ENCODE assay signal across 9 mouse cellular contexts in the genomic region with DNA sequence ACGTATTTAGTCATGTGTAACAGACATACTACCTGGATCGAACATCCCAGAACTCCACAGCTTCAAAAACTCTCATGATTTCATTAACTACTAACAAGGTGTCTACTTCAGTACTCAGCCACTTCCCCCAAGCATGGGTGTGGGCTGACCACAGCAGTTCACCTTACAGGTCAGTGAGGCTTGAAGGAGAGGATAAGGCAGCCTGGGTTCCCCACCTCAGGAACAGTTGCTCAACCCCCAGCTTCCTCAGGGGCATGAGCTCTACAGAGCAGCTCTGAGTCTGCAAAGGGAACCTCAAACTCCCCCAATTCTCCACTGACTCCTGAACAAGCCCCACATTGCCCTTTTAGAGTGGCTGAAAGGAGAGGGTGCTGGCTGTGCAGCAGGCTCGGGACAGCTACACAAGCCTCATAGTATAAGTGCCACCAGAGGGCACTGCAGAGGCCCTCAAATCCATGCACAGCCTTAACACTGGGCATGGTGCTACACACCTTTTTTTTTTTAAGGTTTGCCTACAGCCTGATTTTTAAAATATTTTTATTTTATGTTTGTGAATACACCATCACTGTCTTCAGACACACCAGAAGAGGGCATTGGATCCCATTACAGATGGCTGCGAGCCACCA. TPM values are rescaled to one million over a fixed set of nuclear protein-coding genes. Genes with fewer than 3 reads are reported as not detected.
DNase-seq lines count a peak whose midpoint lies in the region; ATAC-seq and TF ChIP-seq lines count a peak whose summit lies in the region.
"Had no signal": no experiment of that assay in that cellular context is flagged by ENCODE, and none has a peak within 500 bp of the region (broad histone marks: within the 10 kb centered on the region; RNA-seq: fewer than 3 reads in every experiment).

No protein-coding gene starts in this region.

- H3K4me3 ChIP-seq in hindbrain, postnatal 0 days (ENCODE audit: low read length), result no peak overlapping the region
- no peak overlapping the region for H3K4me3 ChIP-seq in liver, embryonic 16.5 days (ENCODE audit: low read depth, low read length)
- H3K4me3 ChIP-seq in stomach, embryonic 15.5 days (replicated peaks), result no peak overlapping the region
- H3K4me3 ChIP-seq: hindbrain, embryonic 15.5 days had no signal

- WGBS in hindbrain, postnatal 0 days, result 66% methylated on average over 4 of the region's 4 CpGs
- WGBS in liver, embryonic 16.5 days (ENCODE audit: insufficient replicate concordance), result 51% methylated on average over 4 of the region's 4 CpGs
- 72% methylated on average over 4 of the region's 4 CpGs for WGBS in stomach, embryonic 15.5 days

- peak; percentile 33 to 51 for DNase-seq in cerebellum, adult 18-20 months
- DNase-seq in cerebellum, adult 11-12 months, result no peak
- peak; percentile 27 to 51 for DNase-seq in spleen, postnatal 10 days (ENCODE audit: low spot score in 2 of 2)
- no peak for DNase-seq in spleen, postnatal 4 days (ENCODE audit: low spot score in 2 of 2)
- DNase-seq in hindbrain, postnatal 0 days (ENCODE audit: low spot score), result peak; percentile 39
- DNase-seq in layer of hippocampus, postnatal 25 days (ENCODE audit: extremely low spot score in 1 of 2, low spot score in 1 of 2), result no peak

- no peak overlapping the region for H3K4me2 ChIP-seq in hindbrain, postnatal 0 days (ENCODE audit: low read depth, low read length)
- H3K4me2 ChIP-seq in liver, embryonic 16.5 days (ENCODE audit: low read depth, low read length), result no peak overlapping the region
- H3K4me2 ChIP-seq in stomach, embryonic 15.5 days, result no peak overlapping the region
- H3K4me2 ChIP-seq: hindbrain, embryonic 15.5 days had no signal

- no peaks in the 10 kb centered on the region for H3K27me3 ChIP-seq in hindbrain, postnatal 0 days (ENCODE audit: insufficient read depth, low read length)
- H3K27me3 ChIP-seq in liver, embryonic 16.5 days (ENCODE audit: control insufficient read depth, insufficient read depth, low read depth, low read length), result no peaks in the 10 kb centered on the region
- no peaks in the 10 kb centered on the region for H3K27me3 ChIP-seq in stomach, embryonic 15.5 days (replicated peaks)
- H3K27me3 ChIP-seq: hindbrain, embryonic 15.5 days had no signal

- no peak overlapping the region for H3K9ac ChIP-seq in hindbrain, postnatal 0 days (replicated peaks; ENCODE audit: low read length)
- no peak overlapping the region for H3K9ac ChIP-seq in liver, embryonic 16.5 days (ENCODE audit: low read depth, low read length)
- no peak overlapping the region for H3K9ac ChIP-seq in stomach, embryonic 15.5 days
- H3K9ac ChIP-seq: hindbrain, embryonic 15.5 days had no signal

- H3K36me3 ChIP-seq in hindbrain, postnatal 0 days (ENCODE audit: insufficient read depth, low read length), result no peaks in the 10 kb centered on the region
- H3K36me3 ChIP-seq in liver, embryonic 16.5 days (ENCODE audit: control insufficient read depth, insufficient read depth), result no peaks in the 10 kb centered on the region
- no peaks in the 10 kb centered on the region for H3K36me3 ChIP-seq in stomach, embryonic 15.5 days
- H3K36me3 ChIP-seq: hindbrain, embryonic 15.5 days had no signal

- no peak overlapping the region for H3K27ac ChIP-seq in hindbrain, postnatal 0 days
- no peak overlapping the region for H3K27ac ChIP-seq in liver, embryonic 16.5 days (ENCODE audit: low read length)
- H3K27ac ChIP-seq in stomach, embryonic 15.5 days, result no peak overlapping the region
- H3K27ac ChIP-seq: hindbrain, embryonic 15.5 days had no signal

- H3K4me1 ChIP-seq in hindbrain, postnatal 0 days (ENCODE audit: insufficient read depth, low read length), result no peaks in the 10 kb centered on the region
- no peaks in the 10 kb centered on the region; the same call in 1 of the 2 replicates for H3K4me1 ChIP-seq in liver, embryonic 16.5 days (ENCODE audit: control insufficient read depth, low read depth, low read length)
- H3K4me1 ChIP-seq in stomach, embryonic 15.5 days, result no peaks in the 10 kb centered on the region
- H3K4me1 ChIP-seq: hindbrain, embryonic 15.5 days had no signal

- peak; percentile 67 for TF ChIP-seq CTCF in hindbrain, postnatal 0 days (IDR thresholded peaks at IDR 0.05; ENCODE audit: low read depth)

- peak; percentile 59; the same call in 1 of the 2 replicates for ATAC-seq in hindbrain, postnatal 0 days
- ATAC-seq in liver, embryonic 16.5 days (ENCODE audit: low read depth), result peak; percentile 63
- ATAC-seq in stomach, embryonic 15.5 days (ENCODE audit: insufficient read depth, low FRiP score, low read depth), result 0 out of 2 replicates have a peak, but pooled peaks have one; percentile 47

- no peaks in the 10 kb centered on the region for H3K9me3 ChIP-seq in hindbrain, postnatal 0 days (ENCODE audit: low read length)
- H3K9me3 ChIP-seq in liver, embryonic 16.5 days (replicated peaks; ENCODE audit: control insufficient read depth, low read length), result no peaks in the 10 kb centered on the region
- no peaks in the 10 kb centered on the region for H3K9me3 ChIP-seq in stomach, embryonic 15.5 days
- H3K9me3 ChIP-seq: hindbrain, embryonic 15.5 days had no signal

RNA-seq across cellular contexts. Expression of a gene that starts 15.9 kb away (rescaled TPM):
- 35.0 and 47.7 TPM in 2 replicates for total RNA-seq in hindbrain, postnatal 0 days (2014; rRNA removed)
- polyA plus RNA-seq in hindbrain, postnatal 0 days (2015; fragmentation: Nextera tagmentation; extraction: Ambion mirVana), result 38.0 and 44.1 TPM in 2 replicates
- 16.5 and 16.7 TPM in 2 replicates for polyA plus RNA-seq in liver, embryonic 16.5 days (2015; fragmentation: Nextera tagmentation; extraction: Ambion mirVana)
- 48.7 and 53.0 TPM in 2 replicates for polyA plus RNA-seq in stomach, embryonic 15.5 days (2015; fragmentation: Nextera tagmentation; extraction: Ambion mirVana)
- total RNA-seq in layer of hippocampus, postnatal 25 days (2021), result 10 to 100 TPM; 59.7 to 74.3 TPM

RNA-seq across cellular contexts. Expression of a gene that starts 17.8 kb away (rescaled TPM):
- not detected in 2 replicates for total RNA-seq in hindbrain, postnatal 0 days (2014; rRNA removed)
- polyA plus RNA-seq in hindbrain, postnatal 0 days (2015; fragmentation: Nextera tagmentation; extraction: Ambion mirVana), result not detected in 2 replicates
- polyA plus RNA-seq in liver, embryonic 16.5 days (2015; fragmentation: Nextera tagmentation; extraction: Ambion mirVana), result not detected in 2 replicates
- not detected in 2 replicates for polyA plus RNA-seq in stomach, embryonic 15.5 days (2015; fragmentation: Nextera tagmentation; extraction: Ambion mirVana)
- total RNA-seq in layer of hippocampus, postnatal 25 days (2021), result not detected
- polyA plus RNA-seq: hindbrain, embryonic 15.5 days had no signal

RNA-seq across cellular contexts. Expression of a gene that starts 27.2 kb away (rescaled TPM):
- total RNA-seq in hindbrain, postnatal 0 days (2014; rRNA removed), result not detected in 2 replicates
- 6.5 and 6.6 TPM in 2 replicates for polyA plus RNA-seq in hindbrain, postnatal 0 days (2015; fragmentation: Nextera tagmentation; extraction: Ambion mirVana)
- 9.0 and 9.4 TPM in 2 replicates for polyA plus RNA-seq in liver, embryonic 16.5 days (2015; fragmentation: Nextera tagmentation; extraction: Ambion mirVana)
- 59.7 and 65.9 TPM in 2 replicates for polyA plus RNA-seq in stomach, embryonic 15.5 days (2015; fragmentation: Nextera tagmentation; extraction: Ambion mirVana)
- total RNA-seq in layer of hippocampus, postnatal 25 days (2021), result not detected

RNA-seq across cellular contexts. Expression of a gene that starts 33.5 kb away (rescaled TPM):
- total RNA-seq in hindbrain, postnatal 0 days (2014; rRNA removed), result 105 and 126 TPM in 2 replicates
- 142 and 148 TPM in 2 replicates for polyA plus RNA-seq in hindbrain, postnatal 0 days (2015; fragmentation: Nextera tagmentation; extraction: Ambion mirVana)
- 72.5 and 83.9 TPM in 2 replicates for polyA plus RNA-seq in liver, embryonic 16.5 days (2015; fragmentation: Nextera tagmentation; extraction: Ambion mirVana)
- 54.9 and 57.0 TPM in 2 replicates for polyA plus RNA-seq in stomach, embryonic 15.5 days (2015; fragmentation: Nextera tagmentation; extraction: Ambion mirVana)
- 100 to 1,000 TPM; 361 to 407 TPM for total RNA-seq in layer of hippocampus, postnatal 25 days (2021)

RNA-seq across cellular contexts. Expression of a gene that starts 41.3 kb away (rescaled TPM):
- total RNA-seq in hindbrain, postnatal 0 days (2014; rRNA removed), result 29.8 and 43.0 TPM in 2 replicates
- polyA plus RNA-seq in hindbrain, postnatal 0 days (2015; fragmentation: Nextera tagmentation; extraction: Ambion mirVana), result 119 and 121 TPM in 2 replicates
- polyA plus RNA-seq in liver, embryonic 16.5 days (2015; fragmentation: Nextera tagmentation; extraction: Ambion mirVana), result 47.8 and 49.1 TPM in 2 replicates
- 140 and 143 TPM in 2 replicates for polyA plus RNA-seq in stomach, embryonic 15.5 days (2015; fragmentation: Nextera tagmentation; extraction: Ambion mirVana)
- total RNA-seq in layer of hippocampus, postnatal 25 days (2021), result 10 to 100 TPM; 68.8 to 78.4 TPM

Comparison
In these comparisons a context has a peak if more than half of its experiments do, and no peak if none do; other contexts are left out.
1. DNase-seq: peak in cerebellum, adult 18-20 months (2 of 2), spleen, postnatal 10 days (2 of 2) and hindbrain, postnatal 0 days (single experiment); none in cerebellum, adult 11-12 months (single experiment), spleen, postnatal 4 days (0 of 2) and layer of hippocampus, postnatal 25 days (0 of 2).
2. Peak in every context shown above with its lines, with median percentiles within 50 percentile points of each other: ATAC-seq.